Mouse (Mus musculus) C2C12 (cell line): ENCODE data around the gene Krt33b. TPM values are rescaled to one million over a fixed set of nuclear protein-coding genes. Genes with fewer than 3 reads are reported as not detected.
A peak's percentile ranks its signal among the peaks of the same experiment; 100 is the strongest.

Experiments
- H3K27me3 ChIP-seq: one replicate; pipeline ENCODE4 v1.6.1; 2011; ENCODE audit not compliant: control insufficient read depth, insufficient read depth, insufficient read length
- H3K36me3 ChIP-seq: one replicate; pipeline ENCODE4 v1.6.1; 2011; ENCODE audit not compliant: control insufficient read depth, insufficient read depth
- H3K4me3 ChIP-seq: one replicate; pipeline ENCODE4 v1.5.1; 2011; ENCODE audit warnings: mild to moderate bottlenecking, control low read depth; ENCODE audit not compliant: poor library complexity, insufficient read depth, severe bottlenecking
- H3K79me2 ChIP-seq: one replicate; pipeline ENCODE4 v1.6.1; 2011; ENCODE audit not compliant: control insufficient read depth, insufficient read depth
- H3K79me3 ChIP-seq: one replicate; pipeline ENCODE4 v1.6.1; 2011; ENCODE audit warnings: low read depth, control low read depth
- H3ac ChIP-seq: one replicate; pipeline ENCODE3; 2011; ENCODE audit warnings: low read depth; ENCODE audit not compliant: control insufficient read depth, insufficient read length
- CEBPB ChIP-seq: IDR thresholded peaks from one replicate; pipeline ENCODE4 v1.6.1; 2011; ENCODE audit warnings: low read depth, mild to moderate bottlenecking, control low read depth, moderate library complexity
- CTCF ChIP-seq: IDR thresholded peaks from one replicate; pipeline ENCODE4 v1.5.1; 2011; ENCODE audit not compliant: control insufficient read depth, insufficient read depth, insufficient read length
- FOSL1 ChIP-seq: IDR thresholded peaks from one replicate; pipeline ENCODE4 v1.8.0; 2011; ENCODE audit warnings: mild to moderate bottlenecking, low read length; ENCODE audit not compliant: poor library complexity, insufficient read depth, severe bottlenecking
- MAX ChIP-seq: IDR thresholded peaks from one replicate; pipeline ENCODE4 v1.6.1; 2011; ENCODE audit warnings: mild to moderate bottlenecking, control low read depth
- MYOD1 ChIP-seq: IDR thresholded peaks from one replicate; pipeline ENCODE4 v1.6.1; 2011; ENCODE audit warnings: low read depth; ENCODE audit not compliant: control insufficient read depth, insufficient read length
- MYOG ChIP-seq: IDR thresholded peaks from one replicate; pipeline ENCODE4 v1.6.1; 2011; ENCODE audit not compliant: control insufficient read depth, insufficient read length; ENCODE audit errors: extremely low read depth
- USF1 ChIP-seq: IDR thresholded peaks from one replicate; pipeline ENCODE4 v1.6.1; 2011; ENCODE audit warnings: low read depth, mild to moderate bottlenecking, control low read depth, moderate library complexity
- polyA plus RNA-seq: library from polyadenylated mRNA; unstranded; fragments of >200 nt; fragmentation: generic; extraction: Trizol; gene quantifications from one replicate; pipeline ENCODE4 v1.2.1, GENCODE M21; 2012; ENCODE audit warnings: missing spikeins

Krt33b gene
- polyA plus RNA-seq, 1 experiment: not detected

- Histone ChIP-seq H3ac (peak overlapping the region; percentile 43), H3K79me2 (no peaks in the 10 kb centered on the region), H3K79me3 (no peaks in the 10 kb centered on the region), H3K4me3 (no peak overlapping the region), H3K36me3 (no peaks in the 10 kb centered on the region), H3K27me3 (no peaks in the 10 kb centered on the region)
- peak; percentile 72 for TF ChIP-seq MYOD1
- TF ChIP-seq MYOG: no peak
- TF ChIP-seq CEBPB: peak; percentile 69
- TF ChIP-seq FOSL1: peak; percentile 99
Observed at GRCm38 (mm10) chr11:100055686-100056655, 26.3 kb upstream of the Krt33b start.

- TF ChIP-seq FOSL1 (no peak), MAX (no peak), MYOG (no peak), USF1 (no peak), CEBPB (no peak), MYOD1 (no peak), CTCF (no peak)
Observed at GRCm38 (mm10) chr11:100050451-100050850, 20.8 kb upstream of the Krt33b start, which contains the start of gene Krt31. TSS of gene Krt31 (minus strand) at chr11:100050551.

GRCm38 (mm10) chr11:100047193-100047592 is 17.5 kb upstream of the Krt33b start:
- no peak for TF ChIP-seq FOSL1
- no peak for TF ChIP-seq MAX

More at GRCm38 (mm10) chr11:100050451-100050850, 20.8 kb upstream of the Krt33b start, which contains the start of gene Krt31:
- H3K27me3 ChIP-seq: no peaks in the 10 kb centered on the region
- H3ac ChIP-seq: no peak within 1 kb of the TSS
- H3K79me2 ChIP-seq: no peaks in the 10 kb centered on the region
- H3K79me3 ChIP-seq: no peaks in the 10 kb centered on the region
- H3K4me3 ChIP-seq: no peak within 1 kb of the TSS
- H3K36me3 ChIP-seq: no peaks in the 10 kb centered on the region

GRCm38 (mm10) chr11:100046303-100046866 is 16.7 kb upstream of the Krt33b start:
- H3K79me3 ChIP-seq: no peaks in the 10 kb centered on the region
- no peaks in the 10 kb centered on the region for H3K36me3 ChIP-seq
- H3K79me2 ChIP-seq: no peaks in the 10 kb centered on the region
- no peak overlapping the region for H3K4me3 ChIP-seq
- H3K27me3 ChIP-seq: no peaks in the 10 kb centered on the region
- TF ChIP-seq MYOG: no peak
- TF ChIP-seq MYOD1: peak; percentile 60
- H3ac ChIP-seq: no peak overlapping the region

More at GRCm38 (mm10) chr11:100047193-100047592, 17.5 kb upstream of the Krt33b start:
- no peak overlapping the region for H3K4me3 ChIP-seq
- no peaks in the 10 kb centered on the region for H3K79me2 ChIP-seq
- no peaks in the 10 kb centered on the region for H3K27me3 ChIP-seq
- H3K36me3 ChIP-seq: no peaks in the 10 kb centered on the region
- no peaks in the 10 kb centered on the region for H3K79me3 ChIP-seq
- no peak overlapping the region for H3ac ChIP-seq

GRCm38 (mm10) chr11:100041454-100041853 is 11.8 kb upstream of the Krt33b start, which contains the start of gene Krt34:
TSS of gene Krt34 (minus strand) at chr11:100041554.
- no peak within 1 kb of the TSS for H3ac ChIP-seq
- peaks cover 15% of the 10 kb centered on the region for H3K27me3 ChIP-seq
- no peak for TF ChIP-seq MAX
- TF ChIP-seq MYOD1: no peak
- no peak for TF ChIP-seq CEBPB
- no peak for TF ChIP-seq CTCF
- no peak for TF ChIP-seq MYOG
- no peak for TF ChIP-seq FOSL1
- no peak for TF ChIP-seq USF1
- no peaks in the 10 kb centered on the region for H3K79me2 ChIP-seq
- H3K4me3 ChIP-seq: no peak within 1 kb of the TSS
- H3K36me3 ChIP-seq: no peaks in the 10 kb centered on the region
- no peaks in the 10 kb centered on the region for H3K79me3 ChIP-seq

- Histone ChIP-seq H3K27me3 (no peaks in the 10 kb centered on the region), H3K79me2 (no peaks in the 10 kb centered on the region), H3ac (no peak overlapping the region), H3K36me3 (no peaks in the 10 kb centered on the region), H3K79me3 (no peaks in the 10 kb centered on the region), H3K4me3 (no peak overlapping the region)
- TF ChIP-seq MYOD1: no peak
- TF ChIP-seq MYOG: no peak
- no peak for TF ChIP-seq CEBPB
- TF ChIP-seq FOSL1: no peak
- TF ChIP-seq CTCF: no peak
- no peak for TF ChIP-seq MAX
- TF ChIP-seq USF1: no peak
Observed at GRCm38 (mm10) chr11:100021438-100021837, 8.2 kb downstream of the Krt33b start.
